Mouse (Mus musculus) intestine, embryonic 16.5 days (tissue): ENCODE results near the gene Cryzl1. TPM values are rescaled to one million over a fixed set of nuclear protein-coding genes. Genes with fewer than 3 reads are reported as not detected.

Source experiments
- ATAC-seq: fragments of 200-750 bp; cut with Nextera tagmentation; 2 replicates; pipeline ENCODE4 v1.8.0; 2017; ENCODE audit warnings: moderate TSS enrichment, moderate library complexity
- H3K27ac ChIP-seq: fragments of 300-500 bp; sonication (generic); 2 replicates; pipeline ENCODE4 v1.5.1; 2014; ENCODE audit warnings: mild to moderate bottlenecking, low read length
- H3K27me3 ChIP-seq: fragments of 300-500 bp; sonication (generic); replicated peaks from 2 replicates; pipeline ENCODE4 v1.6.1; 2014; ENCODE audit warnings: low read length, control low read depth, mixed read lengths; ENCODE audit not compliant: control insufficient read depth, insufficient read depth
- H3K36me3 ChIP-seq: fragments of 300-500 bp; sonication (generic); 2 replicates; pipeline ENCODE4 v1.6.1; 2014; ENCODE audit warnings: low read length, control low read depth; ENCODE audit not compliant: control insufficient read depth, insufficient read depth
- H3K4me1 ChIP-seq: fragments of 300-500 bp; sonication (generic); 2 replicates; pipeline ENCODE4 v1.6.1; 2014; ENCODE audit warnings: low read length, control low read depth, mixed read lengths; ENCODE audit not compliant: control insufficient read depth, insufficient read depth
- H3K4me2 ChIP-seq: fragments of 300-500 bp; sonication (generic); 2 replicates; pipeline ENCODE4 v1.6.1; 2014; ENCODE audit warnings: low read depth, low read length, control low read depth
- H3K4me3 ChIP-seq: fragments of 300-500 bp; sonication (generic); 2 replicates; pipeline ENCODE4 v1.5.1; 2014; ENCODE audit warnings: mild to moderate bottlenecking, low read length
- H3K9ac ChIP-seq: fragments of 300-500 bp; sonication (generic); 2 replicates; pipeline ENCODE4 v1.6.1; 2014; ENCODE audit warnings: low read depth, low read length
- H3K9me3 ChIP-seq: fragments of 300-500 bp; sonication (generic); 2 replicates; pipeline ENCODE4 v1.6.1; 2016; ENCODE audit warnings: low read length, control low read depth; ENCODE audit not compliant: control insufficient read depth
- WGBS: fragments of 180-500 bp; shearing (Covaris S2); extraction: QIAGEN DNeasy Blood & Tissue Kit; methylation state at CpG from one replicate; pipeline ENCODE4 v1.1.7; 2014; 5-methylcytosine and 5-hydroxymethylcytosine counted together
- polyA plus RNA-seq: library from polyadenylated mRNA; unstranded; fragments of >200 nt; fragmentation: Nextera tagmentation; extraction: Ambion mirVana; gene quantifications from 2 replicates; pipeline ENCODE4 v1.2.1, GENCODE M21; 2015

Cryzl1 gene
- polyA plus RNA-seq, 1 experiment from 2014 or later: 66.9 TPM

DNA sequence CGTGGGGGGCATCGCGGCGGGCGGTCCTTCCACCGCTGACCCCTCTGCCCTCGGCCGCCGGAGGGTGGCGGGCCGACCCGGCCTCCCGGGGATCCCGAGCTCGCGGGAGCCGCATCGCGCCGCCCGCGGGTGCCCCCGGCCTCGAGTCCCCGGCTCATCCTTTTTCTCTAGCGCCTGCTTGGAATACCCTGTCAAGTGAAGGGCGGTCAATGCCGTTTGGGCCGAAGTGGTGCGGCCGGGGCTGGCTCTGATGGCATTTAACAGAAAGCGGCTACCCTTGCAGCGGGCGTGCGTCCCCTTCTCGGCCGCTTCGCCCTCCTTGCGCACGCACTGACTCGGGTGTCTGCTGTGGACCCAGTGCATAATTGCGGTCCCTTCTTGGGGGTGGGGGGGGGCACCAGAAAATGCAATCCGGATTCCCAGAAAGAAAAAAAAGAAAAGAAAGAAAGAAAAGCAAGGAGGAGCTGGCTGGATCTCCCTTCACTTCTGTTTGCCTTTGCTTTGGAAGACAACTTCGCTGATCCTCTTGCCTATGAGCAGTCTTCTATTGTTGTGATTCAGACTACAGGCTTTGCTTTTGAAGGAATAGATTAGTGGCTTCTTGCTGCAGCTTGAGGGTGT, 1.2 kb upstream of the Cryzl1 start:
- no peak for ATAC-seq
- Histone ChIP-seq H3K4me1 (peaks cover 22% of the 10 kb centered on the region), H3K4me3 (peak overlapping the region; percentile 90), H3K9me3 (no peaks in the 10 kb centered on the region), H3K27me3 (no peaks in the 10 kb centered on the region), H3K9ac (peak overlapping the region; percentile 87), H3K4me2 (peak overlapping the region; percentile 77), H3K27ac (peak overlapping the region; percentile 83), H3K36me3 (no peaks in the 10 kb centered on the region)
- WGBS: under 1% methylated on average over 44 of the region's 44 CpGs

DNA sequence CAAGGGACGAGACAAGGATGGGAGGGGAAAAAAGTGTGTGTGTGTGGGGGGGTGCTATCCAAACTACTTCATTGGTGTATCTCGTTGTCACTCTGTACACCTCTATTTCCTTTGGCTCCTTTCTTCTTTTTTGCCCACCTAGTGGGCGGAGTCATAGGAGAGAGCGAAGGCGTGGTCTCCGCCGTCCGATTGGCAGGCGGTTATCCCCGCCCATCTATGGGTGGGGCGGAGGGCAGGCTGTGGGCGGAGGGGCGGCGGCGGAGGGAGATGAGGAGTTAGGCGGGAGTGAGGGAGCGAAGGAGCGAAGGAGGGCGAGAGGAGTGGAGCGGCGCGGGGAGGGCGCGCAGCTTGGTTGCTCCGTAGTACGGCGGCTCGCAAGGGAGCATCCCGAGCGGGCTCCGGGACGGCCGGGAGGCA, 299 bp upstream of the Cryzl1 start, which contains the start of gene Itsn1:
TSS of gene Itsn1 (plus strand) at position 216 of the 417 bp plus-strand sequence.
- under 1% methylated on average over 33 of the region's 33 CpGs for WGBS
- H3K4me1 ChIP-seq: peaks cover 16% of the 10 kb centered on the region
- peak; percentile 94 for ATAC-seq

DNA sequence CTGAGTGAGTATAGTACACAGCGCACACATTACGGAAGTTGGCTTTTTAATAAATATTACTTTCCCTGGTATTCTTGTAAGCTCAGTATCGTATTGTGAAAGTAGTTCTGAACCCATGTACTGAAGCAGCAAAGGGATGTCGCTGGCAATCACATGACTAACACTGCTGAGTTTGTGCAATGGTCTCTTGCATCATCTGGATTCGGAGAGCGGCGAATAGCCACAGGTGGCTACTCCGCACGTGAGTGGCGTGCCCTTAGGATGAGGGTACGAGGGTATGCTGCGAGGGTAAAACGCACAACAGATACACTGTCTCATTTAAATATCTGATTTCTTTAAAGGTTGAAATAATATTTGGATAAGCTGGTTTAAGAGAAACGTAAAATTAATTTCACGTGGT, 1.3 kb downstream of the Cryzl1 start:
- Histone ChIP-seq H3K36me3 (no peaks in the 10 kb centered on the region), H3K4me2 (peak overlapping the region; percentile 64), H3K9ac (0 out of 2 replicates have a peak overlapping the region, but pooled peaks have one; percentile 14), H3K9me3 (no peaks in the 10 kb centered on the region), H3K4me1 (peaks cover 16% of the 10 kb centered on the region), H3K27ac (peak overlapping the region; percentile 93), H3K27me3 (no peaks in the 10 kb centered on the region), H3K4me3 (peak overlapping the region; percentile 90)
- 80% methylated on average over 15 of the region's 15 CpGs for whole genome bisulfite sequencing
- ATAC-seq: no peak

More for the DNA sequence above, 299 bp upstream of the Cryzl1 start, which contains the start of gene Itsn1:
- no peaks in the 10 kb centered on the region for H3K36me3 ChIP-seq
- peak within 1 kb of the TSS; percentile 87 for H3K9ac ChIP-seq
- H3K27me3 ChIP-seq: no peaks in the 10 kb centered on the region
- H3K4me2 ChIP-seq: peak within 1 kb of the TSS; percentile 77
- H3K27ac ChIP-seq: peak within 1 kb of the TSS; percentile 93
- peak within 1 kb of the TSS; percentile 90 for H3K4me3 ChIP-seq
- H3K9me3 ChIP-seq: no peaks in the 10 kb centered on the region

DNA sequence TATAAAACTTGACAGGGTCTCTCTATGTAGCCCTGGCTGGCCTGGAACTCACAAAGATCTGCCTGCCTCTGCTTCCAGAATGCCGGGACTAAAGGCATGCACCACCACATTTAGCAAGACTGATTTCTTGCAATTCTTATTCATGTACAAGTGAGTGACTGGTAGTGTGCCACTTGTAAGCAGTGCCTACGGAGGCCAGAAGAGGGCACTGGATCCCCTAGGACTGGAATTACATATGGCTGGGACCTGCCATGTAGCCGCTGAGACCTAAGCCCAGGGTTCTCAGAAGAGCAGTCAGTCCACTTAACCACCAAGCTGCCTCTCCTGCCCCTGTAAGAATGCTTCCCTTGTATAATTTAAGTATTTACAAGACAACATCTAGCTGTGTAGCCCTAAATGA, 4.5 kb downstream of the Cryzl1 start:
- H3K27ac ChIP-seq: no peak overlapping the region
- no peak overlapping the region for H3K4me2 ChIP-seq
- H3K9ac ChIP-seq: no peak overlapping the region
- H3K36me3 ChIP-seq: 0 out of 2 replicates have a peak, but pooled peaks cover 5% of the 10 kb centered on the region
- WGBS: 49% methylated on average over 3 of the region's 3 CpGs
- ATAC-seq: no peak
- H3K4me1 ChIP-seq: peaks cover 11% of the 10 kb centered on the region
- H3K27me3 ChIP-seq: no peaks in the 10 kb centered on the region
- H3K4me3 ChIP-seq: no peak overlapping the region
- H3K9me3 ChIP-seq: no peaks in the 10 kb centered on the region

DNA sequence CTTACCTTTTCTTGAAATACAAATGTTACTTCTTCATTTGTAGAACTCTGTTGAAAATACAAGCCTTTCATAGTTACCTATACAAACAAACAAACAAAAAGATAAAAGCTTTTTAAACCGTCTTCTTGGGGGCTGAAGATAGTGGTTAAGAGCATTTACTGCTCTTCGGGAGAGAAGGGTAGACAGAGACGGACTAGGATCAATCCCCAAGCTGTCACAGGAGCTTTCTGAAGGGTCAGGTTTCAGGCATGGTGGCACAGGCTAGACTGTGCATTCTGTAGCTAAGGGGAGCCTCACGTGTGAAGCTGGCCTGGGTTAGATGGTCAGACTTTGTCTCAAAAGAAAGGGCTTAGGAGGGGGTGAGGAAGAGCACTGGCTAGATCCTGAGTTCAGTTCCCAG, 11.4 kb downstream of the Cryzl1 start:
- Histone ChIP-seq H3K4me3 (no peak overlapping the region), H3K4me2 (no peak overlapping the region), H3K9me3 (no peaks in the 10 kb centered on the region), H3K9ac (no peak overlapping the region), H3K36me3 (peaks cover 17% of the 10 kb centered on the region), H3K4me1 (no peaks in the 10 kb centered on the region), H3K27me3 (no peaks in the 10 kb centered on the region), H3K27ac (no peak overlapping the region)
- no peak for ATAC-seq
- WGBS: 82% methylated on average over 4 of the region's 4 CpGs

DNA sequence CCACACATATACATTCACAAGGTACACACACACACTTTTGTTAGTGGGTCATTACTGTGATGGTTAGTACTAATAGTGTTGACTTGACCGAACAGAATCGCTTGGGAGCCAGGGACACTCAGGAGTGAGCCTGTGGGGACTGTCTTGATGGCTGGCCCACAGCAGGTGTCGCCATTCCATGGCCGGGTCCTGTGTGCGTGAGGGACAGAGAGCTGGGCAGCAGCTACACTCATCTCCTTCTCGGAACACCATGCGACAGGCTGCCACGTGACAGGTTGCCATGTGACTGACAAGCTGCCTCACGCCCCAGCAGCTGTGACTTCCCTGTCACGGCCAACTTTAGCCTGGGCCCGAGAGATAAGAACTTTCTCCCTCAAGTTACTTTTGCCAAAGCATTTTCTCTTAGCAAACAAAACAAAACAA, 11.8 kb downstream of the Cryzl1 start:
- H3K27ac ChIP-seq: no peak overlapping the region
- WGBS: 77% methylated on average over 11 of the region's 11 CpGs
- H3K4me1 ChIP-seq: no peaks in the 10 kb centered on the region
- H3K9me3 ChIP-seq: no peaks in the 10 kb centered on the region
- peak; percentile 82 for ATAC-seq
- H3K4me2 ChIP-seq: no peak overlapping the region
- H3K9ac ChIP-seq: no peak overlapping the region
- peaks cover 17% of the 10 kb centered on the region for H3K36me3 ChIP-seq
- H3K27me3 ChIP-seq: no peaks in the 10 kb centered on the region
- H3K4me3 ChIP-seq: no peak overlapping the region

DNA sequence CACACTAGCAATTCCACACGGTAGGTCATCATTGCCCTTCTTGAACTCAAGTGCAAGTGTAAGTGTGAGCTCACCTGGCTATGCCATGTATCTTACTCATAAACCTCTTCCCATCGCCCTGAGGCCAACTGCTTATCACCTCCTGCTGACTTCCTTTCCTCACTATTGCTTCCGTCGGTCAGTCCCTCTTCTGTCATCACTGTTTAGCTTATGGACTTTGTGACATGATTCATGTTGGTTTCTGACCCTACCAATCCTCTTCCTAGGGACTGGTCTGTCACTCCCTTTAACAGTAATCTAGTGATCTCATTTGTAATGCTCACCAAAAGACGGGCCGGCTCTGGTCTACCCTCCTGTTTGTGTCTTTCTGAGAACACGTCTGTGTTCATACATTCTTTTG, 18.5 kb downstream of the Cryzl1 start:
- ATAC-seq: peak; percentile 69
- Histone ChIP-seq H3K4me1 (no peaks in the 10 kb centered on the region), H3K4me2 (no peak overlapping the region), H3K27me3 (no peaks in the 10 kb centered on the region), H3K9me3 (no peaks in the 10 kb centered on the region), H3K9ac (no peak overlapping the region), H3K36me3 (peaks cover 11% of the 10 kb centered on the region), H3K27ac (no peak overlapping the region), H3K4me3 (no peak overlapping the region)
- 70% methylated on average over 7 of the region's 7 CpGs for WGBS

DNA sequence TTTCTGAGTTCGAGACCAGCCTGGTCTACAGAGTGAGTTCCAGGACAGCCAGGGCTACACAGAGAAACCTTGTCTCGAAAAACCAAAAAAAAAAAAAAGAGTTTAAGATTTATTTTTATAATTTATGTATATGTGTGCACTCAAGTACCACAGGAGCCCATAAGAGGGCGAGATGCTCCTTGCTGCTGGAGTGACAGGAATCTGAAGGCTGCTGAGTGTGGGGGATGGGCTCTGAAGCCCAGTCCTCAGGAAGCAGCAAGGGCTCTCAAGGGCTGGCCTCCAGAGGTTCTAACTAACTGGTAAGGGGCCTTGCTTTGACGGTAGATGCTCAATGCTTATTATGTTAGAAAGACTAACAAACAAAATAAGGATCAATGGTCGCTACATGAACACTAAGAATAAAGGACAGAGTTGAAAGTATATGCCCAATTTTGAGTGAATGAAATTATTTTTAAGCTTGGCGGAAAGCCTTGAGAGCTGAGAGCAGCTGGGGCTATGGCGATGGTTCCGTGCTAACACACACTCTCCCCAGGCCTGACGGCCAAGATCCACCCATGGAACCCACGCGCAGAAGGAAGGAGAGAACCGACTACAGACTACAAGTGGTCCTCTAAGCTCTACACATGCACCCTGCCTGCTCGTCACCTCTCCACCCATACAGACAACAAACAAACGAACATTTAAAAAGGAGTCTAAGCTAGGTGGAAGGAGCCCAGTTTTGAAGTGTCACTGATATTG, 24.0 kb downstream of the Cryzl1 start:
- Histone ChIP-seq H3K4me2 (no peak overlapping the region), H3K27me3 (no peaks in the 10 kb centered on the region), H3K36me3 (peaks cover 8% of the 10 kb centered on the region), H3K27ac (no peak overlapping the region), H3K9ac (no peak overlapping the region), H3K4me1 (peaks cover 13% of the 10 kb centered on the region), H3K4me3 (no peak overlapping the region), H3K9me3 (no peaks in the 10 kb centered on the region)
- no peak for ATAC-seq
- 85% methylated on average over 14 of the region's 14 CpGs for WGBS

DNA sequence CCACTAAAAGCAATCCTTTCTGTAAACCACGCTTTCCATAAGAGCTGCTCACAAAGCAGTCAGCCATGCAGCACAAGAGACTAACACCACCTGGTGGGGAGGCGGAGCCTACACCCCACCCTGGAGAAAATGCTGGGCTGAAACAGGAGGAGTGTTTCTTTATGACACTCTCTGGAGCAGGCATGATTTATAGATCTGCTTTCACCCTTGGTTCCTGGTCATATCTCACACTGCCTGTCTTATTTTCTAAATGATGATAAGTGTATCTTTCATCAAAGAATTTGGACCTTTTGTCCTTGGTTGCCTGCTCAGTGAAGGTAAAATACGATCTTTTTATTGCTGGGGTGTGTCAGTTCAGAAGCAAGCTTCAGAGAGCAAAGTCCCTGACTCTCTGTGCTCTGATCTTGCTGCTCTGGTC, 26.0 kb downstream of the Cryzl1 start:
- H3K4me3 ChIP-seq: no peak overlapping the region
- H3K36me3 ChIP-seq: peaks cover 10% of the 10 kb centered on the region
- H3K4me2 ChIP-seq: peak overlapping the region; percentile 22; the same call in 1 of the 2 replicates
- 35% methylated on average over 3 of the region's 3 CpGs for WGBS
- peak; percentile 96 for ATAC-seq
- peak overlapping the region; percentile 40; the same call in 1 of the 2 replicates for H3K27ac ChIP-seq
- H3K27me3 ChIP-seq: no peaks in the 10 kb centered on the region
- no peaks in the 10 kb centered on the region for H3K9me3 ChIP-seq
- no peak overlapping the region; the same call in 1 of the 2 replicates for H3K9ac ChIP-seq
- H3K4me1 ChIP-seq: peaks cover 13% of the 10 kb centered on the region
